Mouse (Mus musculus) thymus, adult 2 months (tissue): ENCODE results near the gene Lyl1.

ENCODE experiments used
- CTCF ChIP-seq: fragments of 200-500 bp; IDR thresholded peaks from 2 replicates; pipeline ENCODE4 v1.5.1; 2012; ENCODE audit warnings: mild to moderate bottlenecking, control low read depth, low read length, moderate library complexity, borderline replicate concordance; ENCODE audit not compliant: control insufficient read depth, poor library complexity, insufficient read depth; ENCODE audit errors: extremely low read depth
- POLR2A ChIP-seq: fragments of 200-500 bp; IDR thresholded peaks from 2 replicates; pipeline ENCODE4 v1.6.1; 2012; ENCODE audit warnings: mild to moderate bottlenecking, low read length, control low read depth, moderate library complexity; ENCODE audit not compliant: control insufficient read depth, poor library complexity, insufficient read depth; ENCODE audit errors: extremely low read depth

DNA sequence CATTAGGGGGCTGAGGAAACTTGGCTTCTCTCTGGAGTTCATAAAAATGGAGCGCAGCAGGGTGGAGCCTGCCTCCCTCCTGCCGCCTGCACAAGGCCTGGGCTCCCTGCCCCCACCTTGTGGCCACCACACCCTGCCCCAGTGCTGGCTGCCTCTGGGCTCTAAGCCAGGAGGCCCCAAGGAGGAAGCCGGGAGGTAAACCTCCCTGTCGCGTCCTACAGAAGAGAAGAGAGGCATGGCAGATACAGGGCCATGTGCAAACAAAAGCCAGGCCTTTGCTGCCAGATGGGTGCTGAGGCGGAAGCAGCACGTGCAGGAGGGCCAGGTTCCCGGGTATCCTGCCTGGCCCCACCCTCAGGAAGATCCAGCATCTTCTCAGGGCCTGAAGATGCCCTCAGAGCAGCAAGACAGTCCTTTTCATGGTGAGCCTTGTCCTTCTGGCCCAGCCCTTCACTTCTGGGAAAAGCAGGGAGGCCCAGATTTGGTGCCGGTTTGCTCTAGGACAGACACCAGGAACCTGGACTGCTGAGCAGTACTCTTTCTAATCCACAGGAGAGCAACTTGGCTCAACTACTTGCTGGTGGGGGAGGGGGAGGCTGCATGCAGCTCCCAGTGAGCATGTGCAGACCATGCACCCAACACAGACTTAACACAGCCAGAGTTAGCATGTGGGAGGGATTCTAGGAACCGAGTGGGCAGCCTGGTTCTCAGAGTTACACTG is 21.8 kb downstream of the Lyl1 start, which contains the start of gene G430095P16Rik:
- TF ChIP-seq CTCF (no peak), POLR2A (no peak)
